Mouse (Mus musculus): ENCODE measurements around the gene Gm4707. TPM values are rescaled to one million over a fixed set of nuclear protein-coding genes. Genes with fewer than 3 reads are reported as not detected.

The Gm4707 gene
- total RNA-seq, 2 experiments from 2014 or later = 0.73 to 0.82 TPM

DNA sequence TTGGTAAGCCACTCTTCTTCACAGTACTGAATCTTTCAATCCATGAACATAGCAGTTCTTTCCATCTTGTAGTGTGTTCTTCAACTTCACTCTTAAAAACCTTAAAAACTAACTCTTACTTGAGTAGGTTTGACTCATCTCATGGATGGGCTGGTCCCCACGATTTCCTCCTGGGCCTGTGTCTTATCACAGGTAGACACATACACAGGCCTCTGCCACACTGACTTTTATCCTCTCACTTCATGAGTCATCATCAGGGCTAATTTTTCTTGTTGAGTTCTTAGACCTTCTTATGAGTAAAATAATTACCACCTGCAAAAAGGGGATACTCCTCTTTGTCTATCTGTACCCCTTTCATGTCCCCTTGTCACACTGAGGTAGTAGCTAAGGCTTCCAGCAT lies 42.7 kb downstream of the Gm4707 start:
- no peak for TF ChIP-seq CTCF (IDR thresholded peaks at IDR 0.05)
- DNase-seq = no peak
- intact Hi-C loops (cut with DNase I) = no loop called here
- Histone ChIP-seq H3K27ac (no peak overlapping the region), H3K4me3 (no peak overlapping the region)

Other genes starting within 250 kb of the Gm4707 start
- gene Emilin2, start 147.9 kb downstream of the Gm4707 start, total RNA-seq (2021) = 1 to 10 TPM; 3.9 to 8.6 TPM
- 10 to 100 TPM; 11.0 to 12.1 TPM for gene Smchd1, start 15.4 kb upstream of the Gm4707 start, total RNA-seq (2021)
- gene Ndc80, start 66.9 kb upstream of the Gm4707 start, total RNA-seq (2021) = under 1 TPM in 1 of 2 experiments, not detected in 1; 0.13 TPM
- under 1 TPM; 0.39 to 0.66 TPM for gene Spdya, start 92.1 kb upstream of the Gm4707 start, total RNA-seq (2021)
- 10 to 100 TPM; 28.1 to 30.4 TPM for gene Wdr43, start 156.0 kb upstream of the Gm4707 start, total RNA-seq (2021)
- 1 to 10 TPM; 2.1 to 4.5 TPM for gene Togaram2, start 213.3 kb upstream of the Gm4707 start, total RNA-seq (2021)

Measured in gastrocnemius, adult 2 months (tissue).